Mouse (Mus musculus) right cerebral cortex, postnatal 10 days (tissue): Measurements from ENCODE around the gene Rtf2.

Experiments
- DNase-seq, 2 experiments: peaks; one replicate each; pipeline ENCODE4 v3.0.0; 2021; ENCODE audit warnings: low spot score in 2 of 2

The Rtf2 gene

GRCm38 (mm10) chr2:172484696-172485370 lies 44.5 kb downstream of the Rtf2 start:
- DNase-seq: no peak

GRCm38 (mm10) chr2:172496736-172497345 lies 56.5 kb downstream of the Rtf2 start:
- DNase-seq: no peak

GRCm38 (mm10) chr2:172498823-172499222 lies 58.5 kb downstream of the Rtf2 start:
- no peak for DNase-seq

DNA sequence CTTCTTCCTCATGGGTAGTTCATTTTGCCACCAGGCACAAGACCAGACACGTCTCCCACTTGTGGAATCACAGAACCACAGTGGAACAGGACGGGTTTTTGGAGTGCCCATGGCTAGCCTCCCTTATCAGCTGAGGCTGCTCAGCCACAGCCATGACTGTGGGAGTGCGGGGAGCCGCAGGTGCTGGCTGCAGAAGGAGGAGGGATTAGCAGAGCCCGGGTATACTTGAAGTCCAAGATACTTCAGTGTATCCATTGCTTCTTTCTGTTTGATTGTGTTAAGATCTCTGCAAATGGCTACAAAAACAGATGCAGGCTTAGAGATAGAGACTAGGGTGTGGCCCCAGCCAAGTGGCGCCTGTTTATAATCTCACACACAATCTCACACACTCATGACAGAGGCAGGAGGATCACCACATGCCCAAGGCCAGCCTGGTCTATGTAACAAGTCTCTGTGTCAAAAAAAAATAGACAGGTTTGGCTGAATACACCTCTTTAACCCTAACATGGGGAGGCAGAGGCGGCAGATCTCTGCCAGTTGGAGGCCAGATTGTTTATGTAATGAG lies 60.5 kb downstream of the Rtf2 start:
- DNase-seq: no peak

DNA sequence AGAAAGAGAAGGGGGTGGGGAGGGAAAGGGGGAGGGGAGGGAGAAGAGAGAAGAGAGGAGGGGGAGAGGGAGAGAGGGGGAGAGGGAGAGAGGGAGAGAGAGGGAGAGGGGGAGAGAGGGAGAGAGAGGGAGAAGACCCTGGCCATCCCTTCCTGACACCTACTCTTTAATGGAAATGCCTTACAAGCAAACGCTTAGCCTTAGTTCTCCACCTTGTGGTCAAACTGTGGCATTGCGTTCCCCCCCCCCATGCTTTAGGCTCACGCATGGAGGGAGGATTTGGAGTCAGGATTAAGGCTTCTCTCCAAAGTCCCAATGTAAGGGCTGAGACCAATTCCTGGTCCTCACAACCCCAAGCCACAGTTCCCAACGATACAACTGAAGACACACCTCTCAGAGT lies 61.0 kb downstream of the Rtf2 start:
- no peak for DNase-seq

GRCm38 (mm10) chr2:172502168-172502567 lies 61.8 kb downstream of the Rtf2 start:
- no peak for DNase-seq

GRCm38 (mm10) chr2:172506121-172506520 lies 65.8 kb downstream of the Rtf2 start:
- no peak for DNase-seq

GRCm38 (mm10) chr2:172510056-172510712 lies 69.8 kb downstream of the Rtf2 start:
- DNase-seq: no peak

DNA sequence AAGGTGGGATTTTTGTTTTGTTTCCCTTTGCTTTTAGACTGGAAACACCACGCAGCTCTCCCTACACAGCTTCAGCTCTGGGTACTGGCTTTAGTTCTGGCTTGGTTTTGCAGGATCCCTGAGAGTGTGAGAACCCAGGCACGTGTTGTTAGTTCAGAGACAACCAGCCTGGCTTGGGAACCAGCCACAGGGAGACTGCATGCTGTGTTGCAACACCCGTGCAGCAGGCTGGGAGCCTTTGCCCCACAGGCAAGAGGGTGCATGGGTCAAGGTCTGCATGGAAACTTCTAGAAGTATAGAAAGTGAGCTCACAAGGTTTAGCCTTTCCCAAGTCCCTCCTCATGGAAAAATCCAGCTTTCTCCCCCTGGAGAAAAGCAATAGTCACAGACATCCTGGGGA lies 70.5 kb downstream of the Rtf2 start:
- no peak for DNase-seq

DNA sequence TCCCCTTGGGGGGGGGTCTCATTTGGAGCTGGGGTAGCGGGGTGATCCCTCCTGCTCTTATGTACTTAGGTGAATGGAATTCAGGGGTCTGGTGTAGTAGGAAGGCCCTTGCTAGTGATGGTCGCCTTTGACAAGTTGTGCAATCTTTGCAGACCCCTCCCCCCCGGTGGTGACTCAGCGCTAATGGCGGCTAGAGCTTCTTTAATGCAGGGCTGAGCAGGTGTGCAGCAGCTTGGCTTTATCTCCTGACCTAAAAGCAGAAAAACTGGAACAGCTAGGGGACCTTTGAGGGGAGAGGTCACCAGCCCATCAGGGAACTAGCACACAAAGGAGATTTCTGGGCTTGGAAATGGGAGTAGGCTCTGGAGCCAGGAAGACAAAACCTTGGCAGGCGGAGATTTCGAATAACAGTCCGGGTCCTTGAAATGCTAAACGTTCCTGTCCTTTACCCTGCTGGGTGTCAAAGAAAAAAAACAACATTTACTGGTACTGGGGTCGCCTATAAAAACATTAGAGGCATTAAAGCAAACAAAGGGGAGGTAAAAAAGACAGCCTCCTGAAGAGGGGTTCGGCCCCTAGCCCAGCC lies 76.1 kb downstream of the Rtf2 start:
- DNase-seq: no peak
